Mouse (Mus musculus) embryonic facial prominence, embryonic 11.5 days (tissue): Measurements from ENCODE around the gene Tnfrsf12a. TPM values are rescaled to one million over a fixed set of nuclear protein-coding genes. Genes with fewer than 3 reads are reported as not detected.
A peak's percentile ranks its signal among the peaks of the same experiment; 100 is the strongest.

Experiments
- ATAC-seq: fragments of 200-750 bp; cut with Nextera tagmentation; replicated peaks from 2 replicates; pipeline ENCODE4 v1.8.0; 2017; ENCODE audit warnings: low read depth; ENCODE audit not compliant: insufficient number of reproducible peaks, low FRiP score, low TSS enrichment
- DNase-seq: peaks from one replicate; pipeline ENCODE4 v3.0.0-alpha.2; 2015; ENCODE audit warnings: low spot score
- H3K27ac ChIP-seq: fragments of 300-500 bp; sonication (generic); replicated peaks from 2 replicates; pipeline ENCODE4 v1.5.1; 2014; ENCODE audit warnings: mild to moderate bottlenecking, low read depth, low read length, control low read depth
- H3K27me3 ChIP-seq: fragments of 300-500 bp; sonication (generic); 2 replicates; pipeline ENCODE4 v1.6.1; 2014; ENCODE audit warnings: mild to moderate bottlenecking, low read length, moderate library complexity, mixed read lengths; ENCODE audit not compliant: control insufficient read depth, insufficient read depth
- H3K36me3 ChIP-seq: fragments of 300-500 bp; sonication (generic); replicated peaks from 2 replicates; pipeline ENCODE4 v1.6.1; 2014; ENCODE audit warnings: low read depth, mild to moderate bottlenecking, low read length, moderate library complexity, mixed read lengths; ENCODE audit not compliant: control insufficient read depth, insufficient read depth
- H3K4me1 ChIP-seq: fragments of 300-500 bp; sonication (generic); 2 replicates; pipeline ENCODE4 v1.6.1; 2014; ENCODE audit warnings: low read length, mixed read lengths; ENCODE audit not compliant: control insufficient read depth, insufficient read depth
- H3K4me2 ChIP-seq: fragments of 300-500 bp; sonication (generic); 2 replicates; pipeline ENCODE4 v1.6.1; 2014; ENCODE audit warnings: low read depth, mild to moderate bottlenecking, control low read depth, low read length, moderate library complexity
- H3K4me3 ChIP-seq: fragments of 300-500 bp; sonication (generic); 2 replicates; pipeline ENCODE4 v1.5.1; 2014; ENCODE audit warnings: low read depth, low read length, control low read depth
- H3K9ac ChIP-seq: fragments of 300-500 bp; sonication (generic); replicated peaks from 2 replicates; pipeline ENCODE4 v1.6.1; 2014; ENCODE audit warnings: mild to moderate bottlenecking, control low read depth, low read length
- H3K9me3 ChIP-seq: fragments of 300-500 bp; sonication (generic); replicated peaks from 2 replicates; pipeline ENCODE4 v1.6.1; 2016; ENCODE audit warnings: mild to moderate bottlenecking, low read length, inconsistent platforms, mixed read lengths; ENCODE audit not compliant: control insufficient read depth
- WGBS: fragments of 180-500 bp; shearing (Covaris S2); extraction: QIAGEN DNeasy Blood & Tissue Kit; methylation state at CpG from one replicate; pipeline ENCODE4 v1.1.7; 2014; 5-methylcytosine and 5-hydroxymethylcytosine counted together
- polyA plus RNA-seq: library from polyadenylated mRNA; unstranded; fragments of >200 nt; fragmentation: Nextera tagmentation; extraction: Ambion mirVana; gene quantifications from 2 replicates; pipeline ENCODE4 v1.2.1, GENCODE M21; 2014

The Tnfrsf12a gene
- polyA plus RNA-seq, 1 experiment from 2014 or later: 6.8 TPM

DNA sequence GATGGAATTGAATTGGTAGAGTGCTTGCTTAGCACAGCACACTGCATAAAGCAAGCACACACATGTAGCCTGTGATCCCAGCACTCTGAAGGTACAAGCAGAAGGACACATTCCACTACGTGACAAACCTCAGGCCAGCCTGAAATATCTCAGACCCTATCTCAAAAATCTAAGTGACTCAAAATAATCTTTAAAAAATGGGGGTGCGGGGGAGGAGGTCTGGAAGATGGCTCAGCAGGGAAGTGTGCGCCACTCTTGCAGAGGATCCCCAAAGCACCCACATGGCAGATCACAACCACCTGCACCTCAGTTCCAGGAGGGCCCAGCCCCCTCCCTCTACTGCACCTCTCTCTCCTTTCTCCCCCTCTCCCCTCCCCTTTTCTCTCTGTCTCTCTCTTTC is 5.7 kb downstream of the Tnfrsf12a start:
- peaks cover 3% of the 10 kb centered on the region; the same call in 1 of the 2 replicates for H3K4me1 ChIP-seq
- no peak overlapping the region for H3K4me2 ChIP-seq
- H3K9ac ChIP-seq: no peak overlapping the region
- no peak overlapping the region for H3K27ac ChIP-seq
- 82% methylated on average over 3 of the region's 3 CpGs for WGBS
- no peak overlapping the region for H3K4me3 ChIP-seq
- DNase-seq (no peak), ATAC-seq (no peak)
- no peaks in the 10 kb centered on the region for H3K27me3 ChIP-seq
- peaks cover 3% of the 10 kb centered on the region; the same call in 1 of the 2 replicates for H3K36me3 ChIP-seq
- no peaks in the 10 kb centered on the region for H3K9me3 ChIP-seq

GRCm38 (mm10) chr17:23670516-23671074 is 6.7 kb downstream of the Tnfrsf12a start:
- Histone ChIP-seq H3K27me3 (no peaks in the 10 kb centered on the region), H3K4me1 (peaks cover 3% of the 10 kb centered on the region; the same call in 1 of the 2 replicates), H3K9ac (no peak overlapping the region), H3K4me3 (no peak overlapping the region), H3K27ac (no peak overlapping the region), H3K36me3 (peaks cover 3% of the 10 kb centered on the region; the same call in 1 of the 2 replicates), H3K9me3 (no peaks in the 10 kb centered on the region), H3K4me2 (no peak overlapping the region)
- WGBS: 80% methylated on average over 7 of the region's 7 CpGs
- ATAC-seq: no peak
- no peak for DNase-seq

DNA sequence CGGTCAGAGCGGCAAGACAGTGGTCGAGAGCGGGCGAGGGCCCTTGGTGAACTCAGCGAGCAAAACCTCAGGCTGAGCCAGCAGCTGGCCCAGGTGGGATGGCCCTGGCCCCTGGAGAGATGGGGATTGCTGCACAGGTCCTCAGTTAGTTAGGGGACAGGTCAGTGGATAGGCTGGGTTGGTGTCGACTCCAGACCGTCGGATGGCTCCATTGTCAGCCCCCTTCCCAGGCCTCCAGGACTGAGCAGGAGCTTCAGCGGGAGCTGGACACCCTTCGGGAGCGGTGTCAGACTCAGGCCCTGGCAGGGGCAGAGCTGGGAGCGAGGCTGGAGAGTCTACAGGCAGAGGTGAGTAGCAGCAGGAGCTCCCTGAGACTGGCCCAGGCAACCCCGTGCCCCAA is 11.8 kb downstream of the Tnfrsf12a start:
- ATAC-seq (no peak; the same call in 1 of the 2 replicates), DNase-seq (no peak)
- Histone ChIP-seq H3K9me3 (no peaks in the 10 kb centered on the region), H3K4me3 (no peak overlapping the region), H3K27me3 (peaks cover 14% of the 10 kb centered on the region), H3K4me2 (no peak overlapping the region), H3K36me3 (peaks cover 3% of the 10 kb centered on the region; the same call in 1 of the 2 replicates), H3K27ac (no peak overlapping the region), H3K9ac (no peak overlapping the region), H3K4me1 (no peaks in the 10 kb centered on the region)
- WGBS: 80% methylated on average over 14 of the region's 14 CpGs

DNA sequence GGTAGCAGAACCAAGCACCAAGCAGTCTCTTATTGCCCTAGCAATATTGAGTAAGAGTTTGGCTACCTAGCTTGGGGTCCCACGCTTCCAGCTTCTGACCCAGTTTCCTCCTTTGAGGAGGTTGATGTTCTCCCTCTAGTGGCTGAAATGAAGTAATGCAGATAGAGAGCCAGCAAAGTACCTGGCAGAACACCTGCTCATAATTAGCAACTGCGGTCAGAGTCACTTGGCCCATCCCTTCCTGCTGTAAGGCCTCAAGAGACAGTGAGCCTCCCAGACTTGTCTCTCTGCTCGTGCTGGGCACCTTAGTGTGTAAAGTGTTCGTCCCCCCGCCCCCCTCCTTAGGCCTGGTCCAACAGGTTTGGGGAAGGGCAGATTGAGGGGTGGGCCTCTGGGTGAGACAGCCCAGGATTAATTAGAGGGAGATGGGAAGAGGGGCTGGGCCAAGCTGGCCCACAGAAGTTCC is 12.7 kb downstream of the Tnfrsf12a start:
- DNase-seq: peak; percentile 80
- H3K4me2 ChIP-seq: no peak overlapping the region
- peaks cover under 1% of the 10 kb centered on the region; the same call in 1 of the 2 replicates for H3K36me3 ChIP-seq
- no peak overlapping the region for H3K9ac ChIP-seq
- no peak overlapping the region for H3K4me3 ChIP-seq
- ATAC-seq: peak; percentile 35; the same call in 1 of the 2 replicates
- no peak overlapping the region for H3K27ac ChIP-seq
- H3K9me3 ChIP-seq: no peaks in the 10 kb centered on the region
- H3K27me3 ChIP-seq: peaks cover 20% of the 10 kb centered on the region
- 13% methylated on average over 5 of the region's 5 CpGs for WGBS
- H3K4me1 ChIP-seq: no peaks in the 10 kb centered on the region

DNA sequence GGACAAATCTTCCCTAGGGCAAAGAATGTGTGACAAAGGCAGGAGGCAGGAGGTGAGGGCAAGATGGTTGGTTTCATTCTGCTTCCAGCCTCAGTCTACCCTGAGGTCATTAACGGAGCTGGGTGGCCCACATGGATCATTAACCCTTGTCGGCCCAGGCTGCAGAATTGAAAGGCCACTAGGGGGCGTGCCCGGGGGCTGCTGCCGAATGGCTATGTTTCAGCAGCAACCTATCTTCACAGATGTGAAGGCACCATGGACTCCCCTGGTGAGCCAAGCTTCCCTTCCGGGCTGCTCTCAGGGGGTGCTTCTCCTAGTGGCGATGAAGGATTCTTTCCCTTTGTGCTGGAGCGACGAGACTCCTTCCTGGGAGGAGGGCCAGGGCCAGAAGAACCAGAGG is 15.7 kb downstream of the Tnfrsf12a start:
- Histone ChIP-seq H3K4me3 (no peak overlapping the region), H3K4me2 (no peak overlapping the region), H3K9me3 (no peaks in the 10 kb centered on the region), H3K4me1 (no peaks in the 10 kb centered on the region), H3K27ac (no peak overlapping the region), H3K36me3 (no peaks in the 10 kb centered on the region), H3K9ac (no peak overlapping the region), H3K27me3 (peaks cover 20% of the 10 kb centered on the region)
- DNase-seq (no peak), ATAC-seq (no peak)
- 0% methylated on average over 8 of the region's 9 CpGs for WGBS

GRCm38 (mm10) chr17:23660876-23661200 is 16.4 kb downstream of the Tnfrsf12a start:
- WGBS: 4% methylated on average over 14 of the region's 14 CpGs
- no peaks in the 10 kb centered on the region for H3K4me1 ChIP-seq
- no peak for DNase-seq
- no peaks in the 10 kb centered on the region for H3K9me3 ChIP-seq
- H3K9ac ChIP-seq: no peak overlapping the region
- H3K36me3 ChIP-seq: no peaks in the 10 kb centered on the region
- H3K27me3 ChIP-seq: peaks cover 20% of the 10 kb centered on the region
- no peak overlapping the region for H3K27ac ChIP-seq
- peak overlapping the region; percentile 21; the same call in 1 of the 2 replicates for H3K4me2 ChIP-seq
- H3K4me3 ChIP-seq: no peak overlapping the region
- no peak for ATAC-seq

- peak; percentile 27 for DNase-seq
- peak within 1 kb of the TSS; percentile 14; the same call in 1 of the 2 replicates for H3K4me3 ChIP-seq
- H3K9ac ChIP-seq: no peak within 1 kb of the TSS
- H3K27ac ChIP-seq: no peak within 1 kb of the TSS
- WGBS: 4% methylated on average over 27 of the region's 27 CpGs
- no peaks in the 10 kb centered on the region for H3K36me3 ChIP-seq
- H3K4me1 ChIP-seq: no peaks in the 10 kb centered on the region
- peaks cover 20% of the 10 kb centered on the region for H3K27me3 ChIP-seq
- H3K9me3 ChIP-seq: no peaks in the 10 kb centered on the region
- no peak; the same call in 1 of the 2 replicates for ATAC-seq
- H3K4me2 ChIP-seq: peak within 1 kb of the TSS; percentile 21
Observed at GRCm38 (mm10) chr17:23660117-23660875, 17.0 kb downstream of the Tnfrsf12a start, which contains the start of gene Bicdl2. TSS of gene Bicdl2 (plus strand) at chr17:23660506.

DNA sequence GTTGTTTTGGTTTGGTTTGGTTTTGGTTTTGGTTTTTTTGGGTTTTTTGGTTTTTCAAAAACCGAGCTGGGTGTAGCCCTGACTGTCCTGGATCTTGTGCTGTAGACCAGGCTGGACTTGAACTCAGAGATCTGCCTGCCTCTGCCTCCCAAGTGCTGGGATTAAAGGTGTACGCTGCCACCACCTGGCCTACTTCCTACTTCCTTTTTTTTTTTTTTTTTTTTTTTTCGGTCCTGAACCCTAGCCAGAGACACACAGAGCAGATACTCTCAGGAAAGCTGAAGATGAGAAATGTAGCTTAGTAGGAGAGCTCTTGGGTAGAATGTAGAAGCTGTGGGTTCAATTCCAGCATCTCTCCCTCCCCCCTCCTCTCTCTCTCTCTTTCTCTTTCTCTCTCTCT is 18.8 kb downstream of the Tnfrsf12a start:
- H3K27me3 ChIP-seq: peaks cover 20% of the 10 kb centered on the region
- H3K36me3 ChIP-seq: no peaks in the 10 kb centered on the region
- H3K9me3 ChIP-seq: no peaks in the 10 kb centered on the region
- H3K4me1 ChIP-seq: no peaks in the 10 kb centered on the region
- no peak overlapping the region for H3K27ac ChIP-seq
- DNase-seq (no peak), ATAC-seq (no peak)
- H3K4me3 ChIP-seq: no peak overlapping the region
- H3K9ac ChIP-seq: no peak overlapping the region
- 78% methylated on average over 3 of the region's 3 CpGs for WGBS
- no peak overlapping the region for H3K4me2 ChIP-seq
